In genomic region chr6:129385000-129385399, GRCm38 (mm10) we compare ENCODE assay signal across 27 mouse cellular contexts. TPM values are rescaled to one million over a fixed set of nuclear protein-coding genes. Genes with fewer than 3 reads are reported as not detected.
"Had no signal": no experiment of that assay in that cellular context is flagged by ENCODE, and none has a peak within 500 bp of the region (broad histone marks: within the 10 kb centered on the region; RNA-seq: fewer than 3 reads in every experiment).

No protein-coding gene starts in this region.

- H3K27me3 ChIP-seq: limb, embryonic 12.5 days; limb, embryonic 15.5 days; midbrain, embryonic 12.5 days; stomach, embryonic 15.5 days had no signal

- H3K9me3 ChIP-seq: limb, embryonic 12.5 days; limb, embryonic 15.5 days; midbrain, embryonic 12.5 days; stomach, embryonic 15.5 days had no signal

- H3K27ac ChIP-seq: limb, embryonic 12.5 days; limb, embryonic 15.5 days; liver, embryonic 14.5 days; macrophage; midbrain, embryonic 12.5 days; stomach, embryonic 15.5 days had no signal

- H3K4me2 ChIP-seq: limb, embryonic 12.5 days; limb, embryonic 15.5 days; liver, embryonic 11.5 days; lung, embryonic 14.5 days; midbrain, embryonic 12.5 days; stomach, embryonic 15.5 days had no signal

- DNase-seq: kidney, postnatal 14 days; kidney, postnatal 4 days; liver, postnatal 0 days; lung, embryonic 14.5 days; retina, postnatal 1 day; right cerebral cortex, postnatal 25 days; spleen, adult 18-20 months; thymus, postnatal 25 days had no signal

- H3K9ac ChIP-seq: limb, embryonic 12.5 days; limb, embryonic 15.5 days; liver, embryonic 14.5 days; liver, postnatal 0 days; lung, embryonic 14.5 days; midbrain, embryonic 12.5 days; stomach, embryonic 15.5 days had no signal

- H3K4me1 ChIP-seq: limb, embryonic 12.5 days; limb, embryonic 15.5 days; midbrain, embryonic 12.5 days; stomach, embryonic 15.5 days had no signal

- ATAC-seq: liver, postnatal 0 days; lung, postnatal 0 days; midbrain, embryonic 16.5 days had no signal

- H3K36me3 ChIP-seq: limb, embryonic 12.5 days; limb, embryonic 15.5 days; midbrain, embryonic 12.5 days; stomach, embryonic 15.5 days had no signal

- H3K4me3 ChIP-seq: limb, embryonic 12.5 days; limb, embryonic 15.5 days; midbrain, embryonic 12.5 days; stomach, embryonic 15.5 days had no signal

RNA-seq across cellular contexts. Expression of gene Clec12b, which starts 0.7 kb away (rescaled TPM):
- total RNA-seq: layer of hippocampus, adult 18-20 months; layer of hippocampus, postnatal 14 days; left cerebral cortex, adult 8-10 months; left cerebral cortex, postnatal 14 days; left cerebral cortex, postnatal 4 days; megakaryocyte, adult 5-6 weeks had no signal
- polyA plus RNA-seq: limb, embryonic 12.5 days; limb, embryonic 15.5 days; liver, embryonic 11.5 days; macrophage; midbrain, embryonic 12.5 days; neural tube, embryonic 11.5 days; stomach, embryonic 15.5 days had no signal

RNA-seq across cellular contexts. Expression of gene Clec1b, which starts 12.1 kb away (rescaled TPM):
- total RNA-seq: layer of hippocampus, adult 18-20 months had no signal

RNA-seq across cellular contexts. Expression of gene Clec9a, which starts 23.7 kb away (rescaled TPM):
- total RNA-seq: layer of hippocampus, adult 18-20 months; layer of hippocampus, postnatal 14 days; left cerebral cortex, postnatal 14 days; left cerebral cortex, postnatal 4 days had no signal

RNA-seq across cellular contexts. Expression of gene Clec12a, which starts 42.5 kb away (rescaled TPM):
- total RNA-seq: layer of hippocampus, adult 18-20 months; layer of hippocampus, postnatal 14 days had no signal

RNA-seq across cellular contexts. Expression of gene 4922502D21Rik, which starts 53.4 kb away (rescaled TPM):
- total RNA-seq: layer of hippocampus, adult 18-20 months; layer of hippocampus, postnatal 14 days; left cerebral cortex, adult 8-10 months; left cerebral cortex, postnatal 14 days; left cerebral cortex, postnatal 4 days; neutrophil, adult 5-6 weeks had no signal
- polyA plus RNA-seq: kidney, embryonic 16.5 days; limb, embryonic 12.5 days; limb, embryonic 15.5 days; liver, embryonic 11.5 days; liver, embryonic 14.5 days; liver, postnatal 0 days; lung, embryonic 14.5 days; lung, postnatal 0 days; macrophage; midbrain, embryonic 12.5 days; midbrain, embryonic 16.5 days; neural tube, embryonic 11.5 days; stomach, embryonic 15.5 days; urinary bladder, adult 2 months had no signal
